Mouse (Mus musculus): ENCODE results near the gene Aaed1. TPM values are rescaled to one million over a fixed set of nuclear protein-coding genes. Genes with fewer than 3 reads are reported as not detected.
A peak's percentile ranks its signal among the peaks of the same experiment; 100 is the strongest.

The Aaed1 gene
- polyA plus RNA-seq, 1 experiment from 2014 or later: 47.9 TPM

GRCm38 (mm10) chr13:64244685-64245261 is 67.7 kb downstream of the Aaed1 start:
- H3K27ac ChIP-seq (replicated peaks): no peak overlapping the region; the same call in 1 of the 2 replicates
- TF ChIP-seq EP300 (optimal IDR thresholded peaks at IDR 0.05) (peak; percentile 92), CTCF (IDR thresholded peaks at IDR 0.05; ENCODE audit: low read depth) (no peak)
- DNase-seq (ENCODE audit: low spot score) (no peak), ATAC-seq (ENCODE audit: low FRiP score, low TSS enrichment) (peak; percentile 30; the same call in 1 of the 2 replicates)
- no peak overlapping the region for H3K4me2 ChIP-seq (replicated peaks; ENCODE audit: low read depth)
- H3K27me3 ChIP-seq (ENCODE audit: control insufficient read depth, insufficient read depth, low read length): no peaks in the 10 kb centered on the region
- H3K9me3 ChIP-seq (ENCODE audit: control insufficient read depth, low read length): no peaks in the 10 kb centered on the region
- 52% methylated on average over 4 of the region's 4 CpGs for WGBS
- H3K4me3 ChIP-seq (ENCODE audit: low read depth, low read length): no peak overlapping the region
- H3K9ac ChIP-seq (ENCODE audit: low read length): no peak overlapping the region
- no peaks in the 10 kb centered on the region for H3K36me3 ChIP-seq (ENCODE audit: control insufficient read depth, insufficient read depth, low read length)
- 0 out of 2 replicates have a peak, but pooled peaks cover 3% of the 10 kb centered on the region for H3K4me1 ChIP-seq (replicated peaks; ENCODE audit: control insufficient read depth, insufficient read depth)

GRCm38 (mm10) chr13:64242721-64243120 is 69.8 kb downstream of the Aaed1 start:
- Histone ChIP-seq H3K27me3 (ENCODE audit: control insufficient read depth, insufficient read depth, low read length) (no peaks in the 10 kb centered on the region), H3K9me3 (ENCODE audit: control insufficient read depth, low read length) (no peaks in the 10 kb centered on the region), H3K4me2 (replicated peaks; ENCODE audit: low read depth) (no peak overlapping the region), H3K4me3 (ENCODE audit: low read depth, low read length) (no peak overlapping the region), H3K9ac (ENCODE audit: low read length) (no peak overlapping the region), H3K27ac (replicated peaks) (no peak overlapping the region), H3K4me1 (replicated peaks; ENCODE audit: control insufficient read depth, insufficient read depth) (no peaks in the 10 kb centered on the region), H3K36me3 (ENCODE audit: control insufficient read depth, insufficient read depth, low read length) (no peaks in the 10 kb centered on the region)
- DNase-seq (ENCODE audit: low spot score): no peak
- no peak for ATAC-seq (ENCODE audit: low FRiP score, low TSS enrichment)
- TF ChIP-seq EP300 (optimal IDR thresholded peaks at IDR 0.05) (no peak), CTCF (IDR thresholded peaks at IDR 0.05; ENCODE audit: low read depth) (no peak)

GRCm38 (mm10) chr13:64240626-64241025 is 71.9 kb downstream of the Aaed1 start:
- WGBS: 68% methylated on average over 7 of the region's 7 CpGs
- Histone ChIP-seq H3K4me1 (replicated peaks; ENCODE audit: control insufficient read depth, insufficient read depth) (no peaks in the 10 kb centered on the region), H3K9me3 (ENCODE audit: control insufficient read depth, low read length) (no peaks in the 10 kb centered on the region), H3K27ac (replicated peaks) (no peak overlapping the region), H3K4me2 (replicated peaks; ENCODE audit: low read depth) (no peak overlapping the region), H3K36me3 (ENCODE audit: control insufficient read depth, insufficient read depth, low read length) (no peaks in the 10 kb centered on the region), H3K4me3 (ENCODE audit: low read depth, low read length) (no peak overlapping the region), H3K9ac (ENCODE audit: low read length) (no peak overlapping the region), H3K27me3 (ENCODE audit: control insufficient read depth, insufficient read depth, low read length) (no peaks in the 10 kb centered on the region)
- DNase-seq (ENCODE audit: low spot score): no peak
- TF ChIP-seq CTCF (IDR thresholded peaks at IDR 0.05; ENCODE audit: low read depth) (no peak), EP300 (optimal IDR thresholded peaks at IDR 0.05) (no peak)
- ATAC-seq (ENCODE audit: low FRiP score, low TSS enrichment): no peak

DNA sequence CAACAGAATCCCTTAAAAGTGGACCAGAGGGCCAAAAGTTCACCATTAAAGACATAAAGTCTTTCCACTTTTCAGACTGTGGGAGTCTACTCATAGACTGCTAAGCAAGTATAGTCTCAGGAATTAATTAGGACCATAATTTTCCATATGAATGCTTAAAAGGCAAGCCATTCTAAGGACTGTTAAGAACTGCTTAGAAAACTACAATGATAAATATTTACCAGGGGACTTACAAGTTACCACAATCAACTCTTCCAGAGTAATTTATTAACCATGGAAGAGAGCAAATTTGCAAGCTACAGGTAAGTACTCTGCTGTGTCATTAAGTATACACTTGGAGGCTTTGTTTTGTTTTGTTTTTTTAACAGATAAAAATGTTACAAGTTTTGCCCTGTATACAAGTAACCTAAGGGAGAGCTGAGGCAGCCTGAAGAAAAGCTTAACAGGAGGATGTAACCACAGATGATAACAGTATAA is 74.8 kb downstream of the Aaed1 start:
- Histone ChIP-seq H3K27ac (replicated peaks) (no peak overlapping the region), H3K9ac (ENCODE audit: low read length) (no peak overlapping the region), H3K4me1 (replicated peaks; ENCODE audit: control insufficient read depth, insufficient read depth) (no peaks in the 10 kb centered on the region), H3K36me3 (ENCODE audit: control insufficient read depth, insufficient read depth, low read length) (no peaks in the 10 kb centered on the region), H3K4me3 (ENCODE audit: low read depth, low read length) (no peak overlapping the region), H3K27me3 (ENCODE audit: control insufficient read depth, insufficient read depth, low read length) (no peaks in the 10 kb centered on the region), H3K9me3 (ENCODE audit: control insufficient read depth, low read length) (no peaks in the 10 kb centered on the region), H3K4me2 (replicated peaks; ENCODE audit: low read depth) (no peak overlapping the region)
- DNase-seq (ENCODE audit: low spot score) (no peak), ATAC-seq (ENCODE audit: low FRiP score, low TSS enrichment) (peak; percentile 67; the same call in 1 of the 2 replicates)
- TF ChIP-seq EP300 (optimal IDR thresholded peaks at IDR 0.05) (no peak), CTCF (IDR thresholded peaks at IDR 0.05; ENCODE audit: low read depth) (no peak)

- no peak for DNase-seq (ENCODE audit: low spot score)
- Histone ChIP-seq H3K4me2 (replicated peaks; ENCODE audit: low read depth) (no peak overlapping the region), H3K9me3 (ENCODE audit: control insufficient read depth, low read length) (no peaks in the 10 kb centered on the region), H3K4me3 (ENCODE audit: low read depth, low read length) (no peak overlapping the region), H3K27ac (replicated peaks) (no peak overlapping the region), H3K4me1 (replicated peaks; ENCODE audit: control insufficient read depth, insufficient read depth) (no peaks in the 10 kb centered on the region), H3K27me3 (ENCODE audit: control insufficient read depth, insufficient read depth, low read length) (no peaks in the 10 kb centered on the region), H3K36me3 (ENCODE audit: control insufficient read depth, insufficient read depth, low read length) (no peaks in the 10 kb centered on the region), H3K9ac (ENCODE audit: low read length) (no peak overlapping the region)
- ATAC-seq (ENCODE audit: low FRiP score, low TSS enrichment): 0 out of 2 replicates have a peak, but pooled peaks have one; percentile 35
- TF ChIP-seq CTCF (IDR thresholded peaks at IDR 0.05; ENCODE audit: low read depth): no peak
- WGBS: 58% methylated on average over 4 of the region's 4 CpGs
These were observed 75.4 kb downstream of the Aaed1 start for GRCm38 (mm10) chr13:64237000-64237680.

GRCm38 (mm10) chr13:64235777-64236176 is 76.7 kb downstream of the Aaed1 start:
- ATAC-seq (ENCODE audit: low FRiP score, low TSS enrichment): no peak
- no peak for DNase-seq (ENCODE audit: low spot score)
- Histone ChIP-seq H3K27me3 (ENCODE audit: control insufficient read depth, insufficient read depth, low read length) (no peaks in the 10 kb centered on the region), H3K4me3 (ENCODE audit: low read depth, low read length) (no peak overlapping the region), H3K4me2 (replicated peaks; ENCODE audit: low read depth) (no peak overlapping the region), H3K4me1 (replicated peaks; ENCODE audit: control insufficient read depth, insufficient read depth) (no peaks in the 10 kb centered on the region), H3K27ac (replicated peaks) (no peak overlapping the region), H3K36me3 (ENCODE audit: control insufficient read depth, insufficient read depth, low read length) (no peaks in the 10 kb centered on the region), H3K9ac (ENCODE audit: low read length) (no peak overlapping the region), H3K9me3 (ENCODE audit: control insufficient read depth, low read length) (no peaks in the 10 kb centered on the region)
- WGBS: 66% methylated on average over 3 of the region's 3 CpGs
- TF ChIP-seq CTCF (IDR thresholded peaks at IDR 0.05; ENCODE audit: low read depth) (no peak), EP300 (optimal IDR thresholded peaks at IDR 0.05) (no peak)
